Mouse (Mus musculus): ENCODE measurements at regions not wholly inside any gene's neighbourhood (a gene's known extent, or its start where the extent isn't known, plus 50 kb on each side); places are given as distances from the start of the nearest gene placed in this dataset.

GRCm38 (mm10) chr13:44381721-44382450, 347.4 kb upstream of the Jarid2 start:
- no peak for DNase-seq (ENCODE audit: extremely low read depth, low read depth)

DNA sequence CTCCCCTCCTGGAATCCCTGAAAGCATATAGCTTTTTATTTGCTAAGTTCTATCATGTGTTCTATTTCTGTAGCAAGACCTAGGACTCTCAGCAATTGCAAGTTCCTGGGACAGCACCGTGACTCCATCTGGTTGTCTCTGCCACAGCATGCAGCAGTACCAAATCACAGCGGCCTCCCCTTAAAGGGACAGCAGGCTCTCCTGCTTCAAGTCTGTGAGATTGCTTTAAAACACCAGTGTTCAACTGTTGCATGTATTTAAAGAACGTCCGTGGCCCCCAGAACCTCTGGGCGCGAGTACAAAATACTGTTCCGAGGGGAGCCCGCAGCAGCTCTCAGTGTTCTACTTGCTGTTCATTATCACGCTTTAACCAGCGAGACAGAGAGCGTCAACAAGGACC, 346.0 kb upstream of the Jarid2 start:
- no peak for DNase-seq (ENCODE audit: extremely low read depth, low read depth)

DNA sequence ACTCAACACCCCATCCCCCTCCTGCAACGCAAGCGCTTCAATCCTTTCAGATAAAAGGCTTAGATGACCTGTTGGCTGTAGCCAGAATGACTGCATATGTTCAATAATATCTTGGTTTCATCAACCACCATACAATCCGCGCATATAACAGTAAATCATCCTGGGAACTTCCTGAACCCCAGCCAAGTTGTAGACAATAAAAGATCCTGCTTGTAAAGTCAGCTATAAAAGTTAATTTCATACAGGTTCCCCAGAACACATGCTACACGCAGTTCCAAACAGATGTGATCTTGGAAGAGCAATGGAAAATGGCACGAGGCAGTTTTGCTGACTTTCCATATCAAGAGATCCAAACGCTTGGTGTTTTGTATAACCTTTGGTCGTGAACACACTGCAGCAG, 342.5 kb upstream of the Jarid2 start:
- DNase-seq (ENCODE audit: extremely low read depth, low read depth) = no peak

GRCm38 (mm10) chr13:44389696-44390095, 339.6 kb upstream of the Jarid2 start:
- DNase-seq (ENCODE audit: extremely low read depth, low read depth) = no peak

DNA sequence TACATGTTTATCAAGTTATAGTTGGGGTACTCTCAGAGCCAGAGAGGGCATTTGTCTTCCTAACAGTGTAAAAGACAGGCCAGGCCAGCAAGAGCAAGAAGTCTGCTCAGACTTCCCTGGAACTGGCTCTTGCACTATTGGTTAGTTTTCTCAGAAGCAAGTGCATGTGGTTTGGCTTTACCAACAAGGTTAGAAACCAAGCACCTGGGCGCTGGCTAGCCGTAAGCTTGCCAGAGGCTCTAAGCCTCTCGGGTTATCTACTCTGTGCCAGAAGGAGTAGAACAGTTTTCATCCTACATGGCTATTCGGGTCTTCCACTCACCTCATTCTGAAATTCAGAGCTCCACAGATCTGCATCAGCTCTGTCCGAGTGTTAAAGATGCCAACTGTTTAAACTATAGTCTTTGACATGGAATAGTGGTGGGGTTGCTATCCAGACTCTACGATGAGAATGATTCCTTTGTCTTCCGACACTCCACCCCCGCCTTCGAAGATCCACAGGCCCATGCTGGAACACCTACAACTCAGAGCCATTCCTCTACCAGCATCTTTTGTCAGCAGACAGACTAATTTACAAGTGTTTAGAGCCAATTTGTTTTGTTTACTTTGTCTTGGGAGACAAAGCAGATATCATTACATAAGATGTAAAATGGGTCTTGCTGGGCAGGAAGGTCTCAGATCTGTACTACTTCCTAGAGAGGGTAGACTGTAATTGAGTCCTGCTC, 338.4 kb upstream of the Jarid2 start:
- no peak for DNase-seq (ENCODE audit: extremely low read depth, low read depth)

GRCm38 (mm10) chr13:44394016-44394415, 335.3 kb upstream of the Jarid2 start:
- no peak for DNase-seq (ENCODE audit: extremely low read depth, low read depth)

DNA sequence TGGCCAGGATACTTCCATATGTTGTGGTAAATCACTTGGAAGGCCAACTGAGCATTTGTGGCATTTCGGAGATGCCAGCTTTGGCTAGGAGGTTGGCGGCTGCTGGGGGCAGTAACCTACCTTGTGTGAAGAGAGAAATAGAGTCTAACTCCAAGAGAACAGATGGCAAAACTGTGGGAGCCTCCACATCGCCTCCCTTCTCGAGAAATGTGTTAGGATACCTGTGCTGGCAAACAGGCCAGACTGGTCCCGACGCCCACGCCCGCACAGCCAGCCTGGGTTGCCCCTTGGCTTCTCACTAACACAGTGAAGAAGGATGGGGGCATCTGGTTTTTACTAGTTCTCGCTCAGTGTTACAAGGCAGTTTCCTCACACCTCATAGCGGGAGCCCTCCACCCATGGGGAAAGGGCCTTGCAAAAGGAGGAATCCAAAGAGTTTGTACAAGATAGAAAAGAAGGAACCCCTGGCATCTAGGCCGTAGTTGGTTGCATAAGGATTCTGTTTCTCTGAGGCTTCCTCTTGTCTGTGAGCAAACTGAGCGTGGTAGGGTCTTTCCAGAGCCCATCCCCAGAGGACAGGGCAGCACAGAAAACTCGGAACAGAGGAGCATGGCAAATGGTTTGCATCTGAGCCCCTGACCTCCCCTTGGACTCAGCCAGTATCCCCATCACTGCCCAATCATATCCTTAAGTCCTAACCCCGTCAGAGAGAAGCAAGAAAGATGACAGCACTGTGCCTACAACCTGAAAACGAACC, 330.5 kb upstream of the Jarid2 start:
- DNase-seq (ENCODE audit: extremely low read depth, low read depth) = no peak

DNA sequence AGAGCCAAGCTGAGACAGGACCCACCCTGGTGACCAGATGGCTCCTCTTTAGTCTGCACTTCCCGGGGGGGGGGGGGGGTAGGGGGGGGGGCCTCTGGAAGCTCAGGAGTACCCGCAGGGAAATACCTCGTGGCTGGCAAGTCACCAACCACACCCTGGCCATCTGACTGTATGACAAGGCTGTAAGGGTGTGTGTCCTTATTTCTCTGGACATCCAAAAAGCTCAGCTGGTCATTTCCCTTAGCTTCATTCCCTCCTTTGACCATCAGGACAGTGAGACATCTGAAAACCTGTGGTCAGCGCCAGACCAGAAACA, 329.9 kb upstream of the Jarid2 start:
- no peak for DNase-seq (ENCODE audit: extremely low read depth, low read depth)

GRCm38 (mm10) chr13:44399831-44400321, 329.4 kb upstream of the Jarid2 start:
- DNase-seq (ENCODE audit: extremely low read depth, low read depth) = no peak

DNA sequence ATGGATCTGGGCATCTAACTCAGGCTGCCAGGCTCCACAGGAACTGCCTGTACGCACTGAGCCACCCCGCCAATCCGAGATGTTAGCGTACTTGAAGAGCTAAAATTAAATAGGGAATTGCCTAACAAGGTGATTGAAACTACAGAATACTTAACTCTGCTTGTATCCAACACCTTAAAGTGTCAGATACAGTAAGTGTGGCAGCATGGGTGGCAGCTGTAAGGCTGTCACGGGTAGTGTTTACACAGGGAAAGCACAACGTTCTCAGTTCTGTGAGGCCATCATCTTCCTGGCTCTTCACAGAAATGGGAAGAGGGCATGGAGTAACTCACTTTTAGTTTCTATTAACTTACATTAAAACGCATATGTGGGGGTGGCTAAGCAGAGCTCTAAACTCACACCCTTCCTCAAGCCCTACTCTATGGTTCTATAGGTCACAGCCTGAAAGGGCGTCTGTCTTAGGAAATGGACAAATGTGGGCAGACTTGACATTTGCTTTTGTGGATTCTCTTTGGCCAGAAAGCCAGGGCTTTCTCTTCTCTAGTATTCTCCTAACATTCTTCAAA, 325.2 kb upstream of the Jarid2 start:
- DNase-seq (ENCODE audit: extremely low read depth, low read depth) = no peak

- no peak for DNase-seq (ENCODE audit: extremely low read depth, low read depth)
Observed at GRCm38 (mm10) chr13:44407307-44407706, 322.0 kb upstream of the Jarid2 start.

DNA sequence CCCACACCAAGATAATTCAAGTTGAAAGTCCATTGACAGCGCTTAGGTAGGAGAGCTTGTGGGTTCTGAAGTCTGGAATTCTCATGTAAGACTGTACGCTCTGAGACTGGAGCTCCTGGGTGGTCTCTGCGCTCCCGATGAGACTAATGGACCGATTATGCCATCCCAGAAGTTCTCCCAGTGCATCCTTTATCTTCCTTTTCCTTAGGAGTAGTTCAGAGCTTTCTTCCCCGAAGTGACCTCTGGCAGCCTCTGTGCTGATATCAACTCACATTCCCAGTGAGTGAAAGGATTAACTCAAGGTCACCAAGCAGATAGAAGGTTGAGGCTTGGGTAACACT, 320.7 kb upstream of the Jarid2 start:
- DNase-seq (ENCODE audit: extremely low read depth, low read depth) = no peak

GRCm38 (mm10) chr13:44408960-44409719, 320.1 kb upstream of the Jarid2 start:
- no peak for DNase-seq (ENCODE audit: extremely low read depth, low read depth)

DNA sequence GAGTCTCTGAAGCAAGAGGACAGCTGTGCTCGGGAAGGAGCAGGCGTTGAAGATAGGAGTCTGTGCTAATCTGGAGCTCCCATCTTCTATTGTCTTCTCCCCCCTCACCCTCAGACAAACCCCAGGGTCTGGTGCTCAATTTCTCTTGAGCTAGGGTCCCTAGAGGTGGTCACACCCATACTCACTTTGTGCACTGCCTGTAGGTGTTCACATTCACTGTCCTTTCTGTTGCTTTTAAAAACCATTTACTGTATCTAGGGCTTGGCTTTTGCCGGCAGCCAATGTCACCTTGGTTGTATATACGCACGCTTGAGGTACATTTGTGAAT, 319.6 kb upstream of the Jarid2 start:
- DNase-seq (ENCODE audit: extremely low read depth, low read depth) = no peak

DNA sequence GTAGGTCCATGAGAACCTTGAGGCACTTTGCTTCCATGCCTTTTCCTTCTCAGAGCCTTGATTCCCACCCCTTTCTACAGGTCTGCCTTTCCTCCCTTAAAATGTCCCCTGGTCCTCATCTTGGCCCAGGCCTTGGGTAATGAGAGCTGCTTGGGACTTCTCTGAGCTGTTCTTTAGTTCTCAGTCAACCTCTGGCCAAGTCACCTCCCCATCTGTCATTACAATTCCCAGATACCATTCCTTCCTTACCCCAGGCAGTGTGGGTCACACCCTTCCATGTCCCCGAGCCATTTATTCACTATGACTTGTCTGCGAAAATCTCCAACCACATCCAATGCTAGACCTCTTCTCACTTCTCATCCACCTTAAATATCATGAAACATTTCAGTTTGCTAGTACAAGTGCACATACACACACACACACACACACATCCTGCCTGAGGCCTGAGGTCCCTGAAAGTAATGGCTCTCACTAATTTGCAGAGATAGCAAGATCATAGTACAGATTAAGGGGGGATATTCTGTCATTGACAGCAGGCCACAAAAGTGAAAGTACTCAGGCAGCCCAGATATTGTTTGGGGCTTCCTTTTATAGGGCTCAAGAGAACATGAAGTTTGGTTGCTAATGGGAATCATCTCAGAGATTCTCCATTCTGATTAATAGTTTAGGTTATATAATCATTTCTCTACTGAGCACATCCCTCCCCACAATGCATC, 317.3 kb upstream of the Jarid2 start:
- DNase-seq (ENCODE audit: extremely low read depth, low read depth) = no peak

DNA sequence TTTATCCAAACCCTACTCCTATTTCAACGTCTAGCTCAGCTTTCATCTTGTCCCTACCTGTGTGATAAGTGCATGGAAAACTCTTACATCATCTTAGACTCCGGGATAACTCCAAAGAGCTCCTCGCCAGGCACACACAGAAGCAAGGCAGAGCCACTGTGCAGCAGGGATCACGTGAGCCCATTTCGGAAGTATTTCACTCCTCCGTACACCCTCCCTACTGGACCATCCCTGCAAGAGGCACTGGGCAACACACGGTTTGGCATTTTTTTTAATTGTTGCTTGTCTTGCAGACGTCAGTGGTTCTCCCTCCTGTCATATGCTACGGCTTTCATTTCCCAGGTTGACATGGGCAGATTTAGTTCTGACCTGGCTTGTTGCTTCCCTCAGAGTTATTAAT, 316.0 kb upstream of the Jarid2 start:
- DNase-seq (ENCODE audit: extremely low read depth, low read depth) = no peak

GRCm38 (mm10) chr13:44415971-44416370, 313.3 kb upstream of the Jarid2 start:
- DNase-seq (ENCODE audit: extremely low read depth, low read depth) = no peak

- no peak for DNase-seq (ENCODE audit: extremely low read depth, low read depth)
Observed at GRCm38 (mm10) chr13:44416986-44417385, 312.3 kb upstream of the Jarid2 start.

- no peak for DNase-seq (ENCODE audit: extremely low read depth, low read depth)
Observed at GRCm38 (mm10) chr13:44419056-44419455, 310.2 kb upstream of the Jarid2 start.

GRCm38 (mm10) chr13:44419472-44420226, 309.6 kb upstream of the Jarid2 start:
- DNase-seq (ENCODE audit: extremely low read depth, low read depth) = no peak

All from MEL-GATA-1-ER (cell line).